Mouse (Mus musculus) limb, embryonic 11.5 days (tissue): ENCODE measurements around the gene Dyrk1a. TPM values are rescaled to one million over a fixed set of nuclear protein-coding genes. Genes with fewer than 3 reads are reported as not detected.
A peak's percentile ranks its signal among the peaks of the same experiment; 100 is the strongest.

ENCODE experiments used
- ATAC-seq: fragments of 200-750 bp; cut with Nextera tagmentation; 2 replicates; pipeline ENCODE4 v1.8.0; 2017; ENCODE audit warnings: low read depth; ENCODE audit not compliant: insufficient number of reproducible peaks, low FRiP score, low TSS enrichment
- DNase-seq: peaks from one replicate; pipeline ENCODE4 v3.0.0-alpha.2; 2015; ENCODE audit warnings: low spot score
- H3K27ac ChIP-seq: fragments of 300-500 bp; sonication (generic); replicated peaks from 2 replicates; pipeline ENCODE4 v1.5.1; 2014; ENCODE audit warnings: low read depth, mild to moderate bottlenecking, low read length
- H3K27me3 ChIP-seq: fragments of 300-500 bp; sonication (generic); 2 replicates; pipeline ENCODE4 v1.6.1; 2014; ENCODE audit warnings: mild to moderate bottlenecking, low read length, mixed read lengths; ENCODE audit not compliant: control insufficient read depth, insufficient read depth
- H3K36me3 ChIP-seq: fragments of 300-500 bp; sonication (generic); 2 replicates; pipeline ENCODE4 v1.6.1; 2014; ENCODE audit warnings: mild to moderate bottlenecking, low read length, moderate library complexity, mixed read lengths; ENCODE audit not compliant: control insufficient read depth, insufficient read depth
- H3K4me1 ChIP-seq: fragments of 300-500 bp; sonication (generic); 2 replicates; pipeline ENCODE4 v1.6.1; 2014; ENCODE audit warnings: low read length, mixed read lengths; ENCODE audit not compliant: control insufficient read depth, insufficient read depth
- H3K4me2 ChIP-seq: fragments of 300-500 bp; sonication (generic); 2 replicates; pipeline ENCODE4 v1.6.1; 2014; ENCODE audit warnings: low read depth, mild to moderate bottlenecking, moderate library complexity; ENCODE audit not compliant: severe bottlenecking
- H3K4me3 ChIP-seq: fragments of 300-500 bp; sonication (generic); 2 replicates; pipeline ENCODE4 v1.5.1; 2014; ENCODE audit warnings: low read depth, low read length
- H3K9ac ChIP-seq: fragments of 300-500 bp; sonication (generic); 2 replicates; pipeline ENCODE4 v1.6.1; 2014; ENCODE audit warnings: mild to moderate bottlenecking, low read length
- H3K9me3 ChIP-seq: fragments of 300-500 bp; sonication (generic); 2 replicates; pipeline ENCODE4 v1.6.1; 2016; ENCODE audit warnings: low read length; ENCODE audit not compliant: control insufficient read depth
- WGBS: fragments of 180-500 bp; shearing (Covaris S2); extraction: QIAGEN DNeasy Blood & Tissue Kit; methylation state at CpG from one replicate; pipeline ENCODE4 v1.1.7; 2014; 5-methylcytosine and 5-hydroxymethylcytosine counted together
- polyA plus RNA-seq: library from polyadenylated mRNA; unstranded; fragments of >200 nt; fragmentation: Nextera tagmentation; extraction: Ambion mirVana; gene quantifications from 2 replicates; pipeline ENCODE4 v1.2.1, GENCODE M21; 2014

Dyrk1a gene
- polyA plus RNA-seq, 1 experiment from 2014 or later: 13.4 TPM

- Histone ChIP-seq H3K27me3 (no peaks in the 10 kb centered on the region), H3K27ac (no peak overlapping the region), H3K9ac (no peak overlapping the region), H3K4me1 (no peaks in the 10 kb centered on the region), H3K9me3 (no peaks in the 10 kb centered on the region), H3K36me3 (0 out of 2 replicates have a peak, but pooled peaks cover 2% of the 10 kb centered on the region), H3K4me2 (no peak overlapping the region), H3K4me3 (no peak overlapping the region)
- ATAC-seq: no peak
- 57% methylated on average over 10 of the region's 10 CpGs for WGBS
- peak; percentile 52 for DNase-seq
Observed at GRCm38 (mm10) chr16:94618543-94618942, 48.7 kb downstream of the Dyrk1a start.

DNA sequence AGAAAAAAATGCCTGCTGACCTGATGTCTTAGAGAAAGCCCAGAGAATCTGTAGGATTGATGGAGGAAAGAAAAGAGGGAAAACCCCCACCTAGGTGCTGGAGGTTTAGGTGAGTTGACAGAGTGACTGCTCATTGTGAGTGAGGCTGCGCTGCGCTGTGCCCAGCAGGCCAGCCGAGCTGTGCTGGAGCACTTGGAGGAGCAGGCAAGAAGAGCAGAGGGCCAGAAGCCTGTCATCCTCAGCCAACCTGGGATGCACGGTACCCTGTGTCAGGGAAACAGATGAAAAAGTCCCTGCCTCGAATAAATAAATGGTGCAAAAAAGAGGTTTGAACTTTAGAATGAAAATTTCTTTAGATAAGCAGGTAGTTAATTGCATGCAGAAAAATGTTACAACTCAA, 49.5 kb downstream of the Dyrk1a start:
- Histone ChIP-seq H3K27me3 (no peaks in the 10 kb centered on the region), H3K27ac (no peak overlapping the region), H3K4me3 (no peak overlapping the region), H3K4me1 (no peaks in the 10 kb centered on the region), H3K9ac (no peak overlapping the region), H3K36me3 (0 out of 2 replicates have a peak, but pooled peaks cover 2% of the 10 kb centered on the region), H3K9me3 (no peaks in the 10 kb centered on the region), H3K4me2 (no peak overlapping the region)
- DNase-seq (no peak), ATAC-seq (no peak)
- 91% methylated on average over 5 of the region's 5 CpGs for WGBS

DNA sequence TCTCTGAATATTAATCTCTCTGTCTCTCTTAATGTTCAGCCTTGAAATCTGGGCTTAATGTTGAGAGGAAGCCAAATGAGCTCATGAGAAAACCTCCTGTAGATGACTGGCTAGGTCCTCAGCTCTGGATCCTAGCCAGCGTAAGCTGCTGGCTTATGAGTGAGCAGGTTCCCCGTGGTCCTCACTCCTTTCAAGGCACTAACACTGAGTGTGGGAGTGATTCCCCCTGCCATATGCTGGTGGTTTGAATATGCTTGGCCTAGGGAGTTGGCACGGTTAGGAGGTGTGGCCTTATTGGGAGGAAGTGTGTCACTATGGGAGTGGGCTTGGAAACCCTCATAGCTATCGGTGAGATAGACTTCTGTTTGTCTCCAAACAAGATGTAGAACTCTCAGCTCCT, 55.1 kb downstream of the Dyrk1a start:
- WGBS: 89% methylated on average over 4 of the region's 4 CpGs
- no peaks in the 10 kb centered on the region for H3K4me1 ChIP-seq
- H3K27me3 ChIP-seq: no peaks in the 10 kb centered on the region
- H3K4me2 ChIP-seq: no peak overlapping the region
- H3K4me3 ChIP-seq: no peak overlapping the region
- ATAC-seq: no peak
- H3K9me3 ChIP-seq: no peaks in the 10 kb centered on the region
- H3K27ac ChIP-seq: no peak overlapping the region
- no peak overlapping the region for H3K9ac ChIP-seq
- DNase-seq: no peak
- H3K36me3 ChIP-seq: no peaks in the 10 kb centered on the region; the same call in 1 of the 2 replicates

GRCm38 (mm10) chr16:94625639-94626038, 55.8 kb downstream of the Dyrk1a start:
- Histone ChIP-seq H3K4me2 (no peak overlapping the region), H3K36me3 (no peaks in the 10 kb centered on the region; the same call in 1 of the 2 replicates), H3K27me3 (no peaks in the 10 kb centered on the region), H3K9me3 (no peaks in the 10 kb centered on the region), H3K27ac (no peak overlapping the region), H3K9ac (no peak overlapping the region), H3K4me1 (no peaks in the 10 kb centered on the region), H3K4me3 (no peak overlapping the region)
- ATAC-seq (no peak), DNase-seq (no peak)
- 92% methylated on average over 7 of the region's 7 CpGs for WGBS

DNA sequence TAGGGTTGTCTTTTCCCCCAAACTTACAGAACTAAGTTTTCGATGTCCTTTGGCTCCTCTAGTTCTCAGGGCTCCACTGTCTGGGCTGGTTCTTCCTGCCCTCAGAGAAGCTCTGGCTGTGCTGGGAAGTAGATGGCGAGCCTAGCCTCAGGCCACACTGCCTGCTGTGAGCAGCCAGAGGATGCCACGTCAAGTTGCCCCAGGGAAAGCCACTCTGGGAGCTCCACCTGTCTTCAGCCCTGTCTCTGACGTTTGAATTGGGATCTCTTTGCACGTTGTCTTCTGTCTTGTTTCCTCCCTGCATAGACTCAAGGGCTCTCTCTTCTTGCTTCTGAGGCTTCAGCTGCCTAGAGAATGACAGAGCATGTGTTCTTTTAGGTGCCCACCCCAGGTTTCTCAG, 57.9 kb downstream of the Dyrk1a start:
- H3K9me3 ChIP-seq: no peaks in the 10 kb centered on the region
- WGBS: 61% methylated on average over 5 of the region's 5 CpGs
- ATAC-seq: no peak

DNA sequence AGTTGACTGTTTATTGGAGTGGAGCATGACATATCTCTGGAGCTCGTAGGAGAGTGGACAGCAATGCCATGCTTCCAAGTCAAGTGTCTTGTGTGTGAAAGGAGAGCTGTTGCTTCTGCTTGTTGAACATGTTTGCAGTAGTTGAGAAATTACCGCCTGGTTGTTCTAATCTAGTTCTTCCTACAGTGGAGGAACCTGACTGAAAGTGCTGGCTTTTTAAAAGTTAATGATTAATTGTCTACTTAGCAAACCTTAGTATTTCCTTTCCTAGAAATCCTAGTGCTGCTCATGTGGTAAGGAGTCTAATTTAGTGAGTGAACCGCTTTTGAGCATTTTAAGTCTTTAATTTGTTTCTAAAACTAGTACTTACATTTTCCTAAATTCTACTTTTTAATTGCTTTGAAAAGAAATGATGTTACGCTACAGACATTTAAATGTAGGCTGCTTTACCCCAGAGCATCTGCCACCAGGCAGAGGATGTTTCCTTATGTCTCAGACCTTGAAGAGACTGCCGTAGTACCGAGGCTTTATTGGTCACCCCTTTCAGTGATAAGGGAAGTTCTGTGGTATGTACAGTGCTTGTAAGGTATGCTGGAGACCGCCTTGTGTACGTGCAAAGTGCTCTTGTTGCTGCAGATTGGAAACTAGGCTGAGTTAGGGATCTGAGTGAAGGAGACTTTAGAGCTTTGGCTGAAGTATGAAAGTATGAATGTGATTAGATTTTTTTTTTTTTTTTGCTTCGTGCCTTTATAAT, 59.3 kb downstream of the Dyrk1a start:
- Histone ChIP-seq H3K27ac (no peak overlapping the region), H3K4me3 (no peak overlapping the region), H3K36me3 (no peaks in the 10 kb centered on the region; the same call in 1 of the 2 replicates), H3K4me1 (no peaks in the 10 kb centered on the region), H3K27me3 (no peaks in the 10 kb centered on the region), H3K9me3 (no peaks in the 10 kb centered on the region), H3K4me2 (no peak overlapping the region), H3K9ac (no peak overlapping the region)
- ATAC-seq (no peak), DNase-seq (no peak)
- 88% methylated on average over 9 of the region's 9 CpGs for WGBS

More for the DNA sequence above, 57.9 kb downstream of the Dyrk1a start:
- Histone ChIP-seq H3K36me3 (no peaks in the 10 kb centered on the region; the same call in 1 of the 2 replicates), H3K4me3 (no peak overlapping the region), H3K4me2 (no peak overlapping the region), H3K4me1 (no peaks in the 10 kb centered on the region), H3K27ac (no peak overlapping the region), H3K9ac (no peak overlapping the region), H3K27me3 (no peaks in the 10 kb centered on the region)
- DNase-seq: no peak

GRCm38 (mm10) chr16:94631984-94632383, 62.2 kb downstream of the Dyrk1a start:
- Histone ChIP-seq H3K9me3 (no peaks in the 10 kb centered on the region), H3K36me3 (no peaks in the 10 kb centered on the region), H3K27me3 (no peaks in the 10 kb centered on the region), H3K27ac (no peak overlapping the region), H3K4me3 (no peak overlapping the region), H3K4me2 (no peak overlapping the region), H3K4me1 (no peaks in the 10 kb centered on the region), H3K9ac (no peak overlapping the region)
- ATAC-seq (peak; percentile 75; the same call in 1 of the 2 replicates), DNase-seq (peak; percentile 46)
- WGBS: 13% methylated on average over 5 of the region's 5 CpGs

DNA sequence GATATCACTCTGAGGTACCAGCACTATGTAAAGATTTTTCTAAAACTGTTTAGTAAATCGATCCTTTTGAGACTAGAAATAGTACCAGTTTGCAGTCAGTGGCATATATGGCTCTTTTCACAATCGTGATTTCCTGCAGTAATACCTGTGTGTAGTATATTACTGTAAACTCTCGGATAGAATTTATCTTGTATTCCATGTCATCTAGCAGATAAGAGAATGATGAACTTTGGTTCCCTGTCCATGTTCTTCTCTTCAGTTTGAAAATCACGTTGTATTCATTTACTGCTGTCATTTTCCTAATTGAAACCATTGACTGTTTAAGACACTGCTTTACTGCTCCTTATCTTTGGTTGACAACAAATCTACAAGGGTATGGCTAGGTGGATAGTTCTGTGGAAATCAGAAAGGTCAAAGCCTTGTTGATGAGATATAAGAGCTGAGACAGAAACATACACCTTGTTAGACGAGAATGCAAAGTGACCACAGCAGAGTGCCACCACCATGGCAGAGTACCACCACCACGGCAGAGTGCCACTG, 62.7 kb downstream of the Dyrk1a start:
- Histone ChIP-seq H3K27me3 (no peaks in the 10 kb centered on the region), H3K36me3 (no peaks in the 10 kb centered on the region), H3K9me3 (no peaks in the 10 kb centered on the region), H3K4me2 (no peak overlapping the region), H3K9ac (no peak overlapping the region), H3K27ac (no peak overlapping the region), H3K4me1 (0 out of 2 replicates have a peak, but pooled peaks cover 1% of the 10 kb centered on the region), H3K4me3 (no peak overlapping the region)
- 69% methylated on average over 6 of the region's 6 CpGs for WGBS
- DNase-seq (no peak), ATAC-seq (no peak)
